Mouse (Mus musculus): ENCODE data around the gene Wwp2. TPM values are rescaled to one million over a fixed set of nuclear protein-coding genes. Genes with fewer than 3 reads are reported as not detected.

Wwp2 gene
- total and polyA plus RNA-seq, 2 experiments from 2014 or later: 34.9 to 37.0 TPM

GRCm38 (mm10) chr8:107518726-107519125, 82.6 kb downstream of the Wwp2 start:
- H3K4me2 ChIP-seq (ENCODE audit: low read depth): no peak overlapping the region
- H3K36me3 ChIP-seq (ENCODE audit: insufficient read depth): peaks cover 4% of the 10 kb centered on the region; the same call in 1 of the 2 replicates
- H3K9ac ChIP-seq: no peak overlapping the region
- no peaks in the 10 kb centered on the region for H3K27me3 ChIP-seq (ENCODE audit: insufficient read depth, low read length)
- no peak overlapping the region for H3K27ac ChIP-seq (ENCODE audit: low read depth, low read length)
- ATAC-seq (no peak), DNase-seq (no peak)
- TF ChIP-seq CTCF (IDR thresholded peaks at IDR 0.05; ENCODE audit: low read depth): no peak
- H3K4me3 ChIP-seq (ENCODE audit: low read depth, low read length): no peak overlapping the region
- H3K9me3 ChIP-seq (ENCODE audit: low read length): no peaks in the 10 kb centered on the region
- WGBS: 95% methylated on average over 5 of the region's 5 CpGs
- H3K4me1 ChIP-seq (ENCODE audit: insufficient read depth): no peaks in the 10 kb centered on the region

- H3K36me3 ChIP-seq (ENCODE audit: insufficient read depth): peaks cover 4% of the 10 kb centered on the region; the same call in 1 of the 2 replicates
- WGBS: 17% methylated on average over 4 of the region's 4 CpGs
- DNase-seq (peak; percentile 52), ATAC-seq (peak; percentile 89)
- TF ChIP-seq CTCF (IDR thresholded peaks at IDR 0.05; ENCODE audit: low read depth): no peak
- H3K9ac ChIP-seq: no peak overlapping the region
- no peak overlapping the region for H3K27ac ChIP-seq (ENCODE audit: low read depth, low read length)
- no peak overlapping the region for H3K4me3 ChIP-seq (ENCODE audit: low read depth, low read length)
- H3K9me3 ChIP-seq (ENCODE audit: low read length): no peaks in the 10 kb centered on the region
- no peak overlapping the region for H3K4me2 ChIP-seq (ENCODE audit: low read depth)
- no peaks in the 10 kb centered on the region for H3K4me1 ChIP-seq (ENCODE audit: insufficient read depth)
- no peaks in the 10 kb centered on the region for H3K27me3 ChIP-seq (ENCODE audit: insufficient read depth, low read length)
Measured at GRCm38 (mm10) chr8:107519860-107520259, 83.7 kb downstream of the Wwp2 start.

GRCm38 (mm10) chr8:107521788-107522554, 85.8 kb downstream of the Wwp2 start:
- DNase-seq (no peak), ATAC-seq (no peak)
- no peaks in the 10 kb centered on the region for H3K27me3 ChIP-seq (ENCODE audit: insufficient read depth, low read length)
- no peaks in the 10 kb centered on the region for H3K4me1 ChIP-seq (ENCODE audit: insufficient read depth)
- H3K4me2 ChIP-seq (ENCODE audit: low read depth): no peak overlapping the region
- no peak for TF ChIP-seq CTCF (IDR thresholded peaks at IDR 0.05; ENCODE audit: low read depth)
- no peaks in the 10 kb centered on the region for H3K9me3 ChIP-seq (ENCODE audit: low read length)
- no peak overlapping the region for H3K4me3 ChIP-seq (ENCODE audit: low read depth, low read length)
- H3K9ac ChIP-seq: no peak overlapping the region
- H3K27ac ChIP-seq (ENCODE audit: low read depth, low read length): no peak overlapping the region
- 78% methylated on average over 8 of the region's 8 CpGs for WGBS
- peaks cover 4% of the 10 kb centered on the region; the same call in 1 of the 2 replicates for H3K36me3 ChIP-seq (ENCODE audit: insufficient read depth)

- ATAC-seq (peak; percentile 73), DNase-seq (no peak)
- 45% methylated on average over 4 of the region's 4 CpGs for WGBS
- Histone ChIP-seq H3K27me3 (ENCODE audit: insufficient read depth, low read length) (no peaks in the 10 kb centered on the region), H3K27ac (ENCODE audit: low read depth, low read length) (no peak overlapping the region), H3K4me2 (ENCODE audit: low read depth) (no peak overlapping the region), H3K9ac (no peak overlapping the region), H3K36me3 (ENCODE audit: insufficient read depth) (peaks cover 4% of the 10 kb centered on the region; the same call in 1 of the 2 replicates), H3K4me3 (ENCODE audit: low read depth, low read length) (no peak overlapping the region), H3K4me1 (ENCODE audit: insufficient read depth) (no peaks in the 10 kb centered on the region), H3K9me3 (ENCODE audit: low read length) (no peaks in the 10 kb centered on the region)
- no peak for TF ChIP-seq CTCF (IDR thresholded peaks at IDR 0.05; ENCODE audit: low read depth)
Measured at GRCm38 (mm10) chr8:107522555-107522833, 86.3 kb downstream of the Wwp2 start.

- H3K4me3 ChIP-seq (ENCODE audit: low read depth, low read length): no peak overlapping the region
Measured at GRCm38 (mm10) chr8:107524535-107524934, 88.4 kb downstream of the Wwp2 start.

GRCm38 (mm10) chr8:107528786-107529185, 92.6 kb downstream of the Wwp2 start:
- H3K9me3 ChIP-seq (ENCODE audit: low read length): no peaks in the 10 kb centered on the region
- no peaks in the 10 kb centered on the region for H3K36me3 ChIP-seq (ENCODE audit: insufficient read depth)
- DNase-seq (no peak), ATAC-seq (no peak)
- no peak overlapping the region for H3K27ac ChIP-seq (ENCODE audit: low read depth, low read length)
- H3K9ac ChIP-seq: no peak overlapping the region
- 58% methylated on average over 6 of the region's 6 CpGs for WGBS
- no peaks in the 10 kb centered on the region for H3K4me1 ChIP-seq (ENCODE audit: insufficient read depth)
- no peaks in the 10 kb centered on the region for H3K27me3 ChIP-seq (ENCODE audit: insufficient read depth, low read length)
- H3K4me3 ChIP-seq (ENCODE audit: low read depth, low read length): no peak overlapping the region
- H3K4me2 ChIP-seq (ENCODE audit: low read depth): no peak overlapping the region
- no peak for TF ChIP-seq CTCF (IDR thresholded peaks at IDR 0.05; ENCODE audit: low read depth)

More at GRCm38 (mm10) chr8:107524535-107524934, 88.4 kb downstream of the Wwp2 start:
- 95% methylated on average over 4 of the region's 4 CpGs for WGBS
- Histone ChIP-seq H3K4me2 (ENCODE audit: low read depth) (no peak overlapping the region), H3K9ac (no peak overlapping the region), H3K27ac (ENCODE audit: low read depth, low read length) (no peak overlapping the region), H3K36me3 (ENCODE audit: insufficient read depth) (no peaks in the 10 kb centered on the region), H3K27me3 (ENCODE audit: insufficient read depth, low read length) (no peaks in the 10 kb centered on the region), H3K4me1 (ENCODE audit: insufficient read depth) (no peaks in the 10 kb centered on the region), H3K9me3 (ENCODE audit: low read length) (no peaks in the 10 kb centered on the region)
- no peak for DNase-seq
- TF ChIP-seq CTCF (IDR thresholded peaks at IDR 0.05; ENCODE audit: low read depth): no peak
- no peak for ATAC-seq

GRCm38 (mm10) chr8:107537472-107537871, 101.3 kb downstream of the Wwp2 start:
- no peak for DNase-seq
- Histone ChIP-seq H3K27me3 (ENCODE audit: insufficient read depth, low read length) (no peaks in the 10 kb centered on the region), H3K4me2 (ENCODE audit: low read depth) (no peak overlapping the region), H3K9ac (no peak overlapping the region), H3K36me3 (ENCODE audit: insufficient read depth) (peaks cover 5% of the 10 kb centered on the region; the same call in 1 of the 2 replicates), H3K27ac (ENCODE audit: low read depth, low read length) (no peak overlapping the region), H3K4me3 (ENCODE audit: low read depth, low read length) (no peak overlapping the region), H3K9me3 (ENCODE audit: low read length) (no peaks in the 10 kb centered on the region), H3K4me1 (ENCODE audit: insufficient read depth) (no peaks in the 10 kb centered on the region)
- no peak for TF ChIP-seq CTCF (IDR thresholded peaks at IDR 0.05; ENCODE audit: low read depth)
- no peak for ATAC-seq
- WGBS: 88% methylated on average over 4 of the region's 4 CpGs

Measured in forebrain, postnatal 0 days (tissue).